Mouse (Mus musculus) gastrocnemius, adult 2 months (tissue): ENCODE results near the gene Bcl7b. TPM values are rescaled to one million over a fixed set of nuclear protein-coding genes. Genes with fewer than 3 reads are reported as not detected.

Experiments
- DNase-seq: peaks from one replicate; pipeline ENCODE4 v3.0.0; 2022
- H3K27ac ChIP-seq: fragments of 200-600 bp; 2 replicates; pipeline ENCODE4 v1.8.1; 2022; ENCODE audit warnings: mild to moderate bottlenecking
- H3K4me3 ChIP-seq: fragments of 200-600 bp; 2 replicates; pipeline ENCODE4 v1.8.1; 2022; ENCODE audit warnings: mild to moderate bottlenecking, moderate library complexity
- CTCF ChIP-seq: fragments of 200-600 bp; IDR thresholded peaks from 2 replicates; pipeline ENCODE4 v1.8.1; 2022; ENCODE audit warnings: antibody characterized with exemption, mild to moderate bottlenecking, moderate library complexity
- intact Hi-C: fragments of 180-260 bp; cut with DNase I; formaldehyde crosslinking; loops from one replicate; pipeline ENCODE4 v1.15.1; 2025
- long read RNA-seq, 2 experiments: library from polyadenylated mRNA; stranded (forward); transcript quantifications; one replicate each; pipeline ENCODE4 v2.0.0; 2021
- total RNA-seq, 2 experiments: library from RNA; stranded (reverse); gene quantifications; 2 replicates each; pipeline ENCODE4 v1.2.3; 2021

The Bcl7b gene
- 10 to 100 TPM; 28.3 to 28.6 TPM for total RNA-seq
- long read RNA-seq, experiment 1, transcript Bcl7b-201 (6 exons, 1,758 nt): major isoform, 39 of 41 reads
- long read RNA-seq, experiment 1, partial matches to known transcripts: 0 of 41 reads
- long read RNA-seq, experiment 1, other reads (novel, unspliced or antisense): 2 of 41 reads
- long read RNA-seq, experiment 2, transcript Bcl7b-201 (6 exons, 1,758 nt): major isoform, 46 of 56 reads
- long read RNA-seq, experiment 2, partial matches to known transcripts: 4 of 56 reads
- long read RNA-seq, experiment 2, other reads (novel, unspliced or antisense): 2 of 56 reads

GRCm38 (mm10) chr5:135168063-135169062 lies at the start of gene Bcl7b:
Bcl7b (plus strand) TSS chr5:135168283.
- Histone ChIP-seq H3K27ac (peak within 1 kb of the TSS; percentile 98), H3K4me3 (peak within 1 kb of the TSS; percentile 97)
- DNase-seq: peak; percentile 98
- TF ChIP-seq CTCF: no peak
- intact Hi-C loops: loop anchor here (1.0 kb wide), 2 partner anchors 18 to 19 kb away; partner anchors contain the start of gene Tbl2

DNA sequence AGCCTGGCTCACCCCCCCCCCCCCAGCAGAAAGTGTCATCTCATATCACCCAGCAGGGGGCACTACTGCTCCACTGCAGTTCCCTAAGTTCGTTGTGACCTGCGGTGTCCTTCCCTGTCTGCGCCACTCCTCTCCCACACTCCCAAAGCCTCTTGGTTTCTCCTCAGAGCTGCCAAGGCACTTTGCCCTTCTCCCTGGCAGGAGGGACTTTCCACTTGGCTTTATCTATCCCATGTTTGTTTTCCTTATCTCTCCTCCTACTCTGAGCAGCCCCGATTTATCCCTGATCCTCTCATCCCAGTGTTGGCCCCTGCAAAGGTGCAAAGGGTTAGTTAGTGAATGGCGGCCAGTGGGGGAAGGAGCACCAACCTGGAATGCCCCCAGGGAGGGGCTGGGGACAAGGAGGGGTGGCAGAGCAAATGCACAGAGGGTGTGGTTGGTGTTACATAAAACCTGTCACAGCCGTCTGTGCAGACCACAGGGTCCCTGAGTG lies 49.4 kb upstream of the Bcl7b start:
- Histone ChIP-seq H3K4me3 (peak overlapping the region; percentile 17; the same call in 1 of the 2 replicates), H3K27ac (peak overlapping the region; percentile 31; the same call in 1 of the 2 replicates)
- intact Hi-C loops: loop anchor here (1.0 to 5.0 kb wide), 2 partner anchors 73 to 169 kb away; no protein-coding TSS in a partner anchor
- TF ChIP-seq CTCF: peak; percentile 88
- peak; percentile 77 for DNase-seq

- no peak overlapping the region for H3K4me3 ChIP-seq
- no peak; the same call in 1 of the 2 replicates for TF ChIP-seq CTCF
- intact Hi-C loops: no loop called here
- no peak overlapping the region for H3K27ac ChIP-seq
- no peak for DNase-seq
Measured at GRCm38 (mm10) chr5:135120753-135121152, 47.3 kb upstream of the Bcl7b start.

GRCm38 (mm10) chr5:135126121-135126520 lies 42.0 kb upstream of the Bcl7b start:
- TF ChIP-seq CTCF: no peak
- Histone ChIP-seq H3K27ac (no peak overlapping the region), H3K4me3 (no peak overlapping the region)
- intact Hi-C loops: no loop called here
- no peak for DNase-seq

- intact Hi-C loops: no loop called here
- no peak overlapping the region for H3K27ac ChIP-seq
- DNase-seq: no peak
Measured at GRCm38 (mm10) chr5:135127669-135128068, 40.4 kb upstream of the Bcl7b start.

GRCm38 (mm10) chr5:135129747-135130146 lies 38.3 kb upstream of the Bcl7b start:
- intact Hi-C loops: no loop called here
- no peak for TF ChIP-seq CTCF
- Histone ChIP-seq H3K27ac (no peak overlapping the region), H3K4me3 (no peak overlapping the region)
- DNase-seq: no peak

More at GRCm38 (mm10) chr5:135127669-135128068, 40.4 kb upstream of the Bcl7b start:
- no peak for TF ChIP-seq CTCF
- no peak overlapping the region for H3K4me3 ChIP-seq

GRCm38 (mm10) chr5:135133736-135134405 lies 34.2 kb upstream of the Bcl7b start:
- H3K4me3 ChIP-seq: peak overlapping the region; percentile 55
- no peak for DNase-seq
- H3K27ac ChIP-seq: no peak overlapping the region
- TF ChIP-seq CTCF: no peak
- intact Hi-C loops: no loop called here

GRCm38 (mm10) chr5:135134534-135134933 lies 33.5 kb upstream of the Bcl7b start:
- H3K27ac ChIP-seq: no peak overlapping the region
- intact Hi-C loops: no loop called here
- DNase-seq: peak; percentile 49
- peak; percentile 49 for TF ChIP-seq CTCF
- H3K4me3 ChIP-seq: peak overlapping the region; percentile 55

GRCm38 (mm10) chr5:135139881-135140280 lies 28.2 kb upstream of the Bcl7b start:
- no peak overlapping the region for H3K27ac ChIP-seq
- intact Hi-C loops: no loop called here
- no peak overlapping the region for H3K4me3 ChIP-seq
- no peak for DNase-seq
- no peak for TF ChIP-seq CTCF

- no peak overlapping the region for H3K4me3 ChIP-seq
- H3K27ac ChIP-seq: no peak overlapping the region
- intact Hi-C loops: no loop called here
- no peak for TF ChIP-seq CTCF
- DNase-seq: no peak
Measured at GRCm38 (mm10) chr5:135144469-135144868, 23.6 kb upstream of the Bcl7b start.

DNA sequence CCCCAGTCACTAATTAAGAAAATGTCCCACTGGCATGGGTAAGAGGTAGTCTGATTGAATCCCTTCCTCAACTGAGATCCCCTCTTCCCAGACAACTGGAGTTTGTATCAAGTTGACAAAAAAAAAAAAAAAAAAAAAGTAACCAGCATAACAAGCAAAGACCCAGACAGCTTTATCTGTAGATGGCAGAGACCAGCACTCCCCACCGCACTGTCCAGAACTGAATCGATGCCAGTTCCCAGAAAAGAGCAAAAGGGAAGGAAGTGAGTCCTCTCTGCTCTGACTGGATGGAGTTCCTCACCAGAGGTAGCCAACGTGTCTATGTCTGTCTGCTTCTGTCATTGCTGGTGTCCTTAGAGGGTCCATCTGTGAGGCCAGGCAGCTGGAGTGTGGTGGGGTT lies 22.6 kb upstream of the Bcl7b start:
- no peak for TF ChIP-seq CTCF
- intact Hi-C loops: no loop called here
- DNase-seq: no peak
- Histone ChIP-seq H3K27ac (no peak overlapping the region), H3K4me3 (no peak overlapping the region)

GRCm38 (mm10) chr5:135145955-135146354 lies 22.1 kb upstream of the Bcl7b start:
- intact Hi-C loops: no loop called here
- DNase-seq: no peak
- TF ChIP-seq CTCF: no peak
- Histone ChIP-seq H3K4me3 (no peak overlapping the region), H3K27ac (no peak overlapping the region)
